Mouse (Mus musculus) left cerebral cortex, postnatal 14 days (tissue): ENCODE measurements at regions not wholly inside any gene's neighbourhood (a gene's known extent, or its start where the extent isn't known, plus 50 kb on each side); places are given as distances from the start of the nearest gene placed in this dataset.

Experiments used
- DNase-seq, 2 experiments: peaks; one replicate each; pipeline ENCODE4 v3.0.0; 2021 to 2022; ENCODE audit warnings: low spot score in 2 of 2, mixed read lengths in 1 of 2
- intact Hi-C: fragments of 180-260 bp; cut with DNase I; formaldehyde crosslinking; loops from one replicate; pipeline ENCODE4 v1.15.1; 2025

GRCm38 (mm10) chr2:75046892-75047291, 221.3 kb downstream of the Mtx2 start:
- no peak for DNase-seq
- intact Hi-C loops = no loop called here

- no peak for DNase-seq
- intact Hi-C loops = no loop called here
Measured at GRCm38 (mm10) chr2:75048071-75048470, 222.5 kb downstream of the Mtx2 start.

- intact Hi-C loops = loop anchor here (2.0 to 10.0 kb wide), 3 partner anchors 340 to 530 kb away; partner anchors contain the start of gene Hoxd8
- DNase-seq = peak in 1 of 2 experiments; percentile 6
Measured at GRCm38 (mm10) chr2:75054474-75055186, 229.0 kb downstream of the Mtx2 start.

- intact Hi-C loops = loop anchor here (2.0 to 10.0 kb wide), 3 partner anchors 340 to 530 kb away; partner anchors contain the start of gene Hoxd8
- peak; percentile 57 to 66 for DNase-seq
Measured at GRCm38 (mm10) chr2:75055187-75055543, 229.6 kb downstream of the Mtx2 start.

GRCm38 (mm10) chr2:75061009-75061408, 235.4 kb downstream of the Mtx2 start:
- DNase-seq = no peak
- intact Hi-C loops = no loop called here

GRCm38 (mm10) chr2:75061456-75062188, 236.0 kb downstream of the Mtx2 start:
- no peak for DNase-seq
- intact Hi-C loops = no loop called here

GRCm38 (mm10) chr2:75062189-75062510, 236.5 kb downstream of the Mtx2 start:
- no peak for DNase-seq
- intact Hi-C loops = no loop called here

GRCm38 (mm10) chr2:75064406-75065115, 239.0 kb downstream of the Mtx2 start:
- intact Hi-C loops = no loop called here
- no peak for DNase-seq

- intact Hi-C loops = no loop called here
- no peak for DNase-seq
Measured at GRCm38 (mm10) chr2:75065304-75065703, 239.7 kb downstream of the Mtx2 start.

- intact Hi-C loops = no loop called here
Measured at GRCm38 (mm10) chr2:75069321-75069720, 243.7 kb downstream of the Mtx2 start.

GRCm38 (mm10) chr2:75072021-75072420, 246.4 kb downstream of the Mtx2 start:
- intact Hi-C loops = no loop called here
- DNase-seq = no peak

More at GRCm38 (mm10) chr2:75069321-75069720, 243.7 kb downstream of the Mtx2 start:
- DNase-seq = no peak

GRCm38 (mm10) chr2:75072471-75072870, 246.9 kb downstream of the Mtx2 start:
- intact Hi-C loops = no loop called here

GRCm38 (mm10) chr2:75073178-75073577, 247.6 kb downstream of the Mtx2 start:
- intact Hi-C loops = no loop called here
- no peak for DNase-seq

More at GRCm38 (mm10) chr2:75072471-75072870, 246.9 kb downstream of the Mtx2 start:
- no peak for DNase-seq

GRCm38 (mm10) chr2:75087164-75087563, 261.6 kb downstream of the Mtx2 start:
- DNase-seq = no peak
- intact Hi-C loops = no loop called here

- intact Hi-C loops = no loop called here
Measured at GRCm38 (mm10) chr2:75089186-75089585, 263.6 kb downstream of the Mtx2 start.

GRCm38 (mm10) chr2:75089616-75090015, 264.0 kb downstream of the Mtx2 start:
- intact Hi-C loops = no loop called here
- no peak for DNase-seq

More at GRCm38 (mm10) chr2:75089186-75089585, 263.6 kb downstream of the Mtx2 start:
- no peak for DNase-seq

- DNase-seq = no peak
- intact Hi-C loops = no loop called here
Measured at GRCm38 (mm10) chr2:75090439-75090838, 264.8 kb downstream of the Mtx2 start.

- intact Hi-C loops = no loop called here
- DNase-seq = no peak
Measured at GRCm38 (mm10) chr2:75101501-75101900, 275.9 kb downstream of the Mtx2 start.

- intact Hi-C loops = no loop called here
- DNase-seq = no peak
Measured at GRCm38 (mm10) chr2:75112751-75113150, 287.1 kb downstream of the Mtx2 start.

- intact Hi-C loops = no loop called here
- DNase-seq = no peak
Measured at GRCm38 (mm10) chr2:75114375-75114774, 288.8 kb downstream of the Mtx2 start.
